Mouse (Mus musculus): ENCODE measurements around the gene Btbd3. TPM values are rescaled to one million over a fixed set of nuclear protein-coding genes. Genes with fewer than 3 reads are reported as not detected.

Gene Btbd3
- polyA plus RNA-seq, 1 experiment from 2014 or later = 2.0 TPM

DNA sequence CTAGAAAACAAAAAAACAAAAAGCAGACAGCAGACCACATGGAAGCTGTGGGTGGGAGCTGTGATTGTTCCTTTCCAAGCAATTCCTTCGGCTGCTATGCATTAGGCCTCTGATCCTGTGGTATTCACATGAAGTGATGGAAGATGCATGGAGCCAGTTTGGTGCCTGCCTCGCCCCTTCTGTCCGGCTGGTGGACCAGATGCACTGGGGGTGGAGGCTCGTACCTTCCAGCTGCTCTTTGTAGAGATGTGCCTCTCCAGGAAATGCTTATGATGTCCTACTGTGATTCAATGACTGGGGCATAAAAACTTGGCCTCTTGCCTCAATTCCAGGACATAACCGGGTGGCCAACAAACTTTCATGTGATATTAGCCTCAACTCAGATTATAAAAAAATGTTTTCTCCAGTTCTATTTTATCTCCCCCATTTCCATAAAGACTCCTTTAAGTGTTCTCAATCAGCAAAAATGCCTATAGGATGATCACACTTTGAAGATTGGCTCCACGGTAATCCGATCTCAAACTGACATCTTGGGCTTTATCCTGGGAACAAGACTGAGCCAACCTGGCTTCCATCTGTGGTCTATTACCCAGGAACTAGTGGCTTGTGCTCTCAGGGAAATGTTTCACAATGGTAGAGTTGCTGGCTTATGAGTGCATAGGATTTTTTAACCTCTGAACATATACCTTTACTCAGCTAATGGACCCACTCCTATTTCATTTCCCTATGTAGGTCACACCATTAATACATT, 331.6 kb downstream of the Btbd3 start:
- no peaks in the 10 kb centered on the region for H3K79me2 ChIP-seq (ENCODE audit: inconsistent target)
- H3K27ac ChIP-seq = no peak overlapping the region
- H3K36me3 ChIP-seq (ENCODE audit: inconsistent target) = no peaks in the 10 kb centered on the region
- WGBS (ENCODE audit: missing documents) = 86% methylated on average over 7 of the region's 7 CpGs
- H3K4me3 ChIP-seq (ENCODE audit: inconsistent target) = no peak overlapping the region

DNA sequence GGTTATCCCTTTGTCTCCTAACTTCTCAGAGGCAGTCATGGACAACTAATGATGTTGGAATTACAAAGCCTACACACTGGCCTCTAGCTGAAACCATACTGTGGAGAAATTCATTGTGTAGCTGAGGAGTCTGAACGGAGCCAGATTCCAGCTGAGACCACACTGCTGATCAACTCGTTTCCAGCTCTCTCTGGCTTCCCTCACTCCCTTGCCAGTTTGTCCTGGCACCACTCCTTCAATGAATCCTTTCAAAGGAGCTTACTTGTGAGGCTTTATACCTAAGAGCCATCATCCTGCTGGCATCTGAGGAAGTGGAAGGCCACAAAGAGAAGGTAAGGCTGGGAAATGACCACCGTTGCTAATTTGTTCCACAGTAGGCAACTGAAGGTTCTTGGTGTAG, 332.7 kb downstream of the Btbd3 start:
- WGBS (ENCODE audit: missing documents) = 85% methylated on average over 3 of the region's 3 CpGs

GRCm38 (mm10) chr2:138590307-138590706, 333.9 kb downstream of the Btbd3 start:
- WGBS (ENCODE audit: missing documents) = 60% methylated on average over 1 of the region's 1 CpGs
- Histone ChIP-seq H3K4me3 (ENCODE audit: inconsistent target) (no peak overlapping the region), H3K27ac (no peak overlapping the region), H3K36me3 (ENCODE audit: inconsistent target) (no peaks in the 10 kb centered on the region), H3K79me2 (ENCODE audit: inconsistent target) (no peaks in the 10 kb centered on the region)

More for the DNA sequence above, 332.7 kb downstream of the Btbd3 start:
- no peaks in the 10 kb centered on the region for H3K79me2 ChIP-seq (ENCODE audit: inconsistent target)
- H3K36me3 ChIP-seq (ENCODE audit: inconsistent target) = no peaks in the 10 kb centered on the region
- H3K4me3 ChIP-seq (ENCODE audit: inconsistent target) = no peak overlapping the region
- H3K27ac ChIP-seq = no peak overlapping the region

- Histone ChIP-seq H3K27ac (no peak overlapping the region), H3K4me3 (ENCODE audit: inconsistent target) (no peak overlapping the region), H3K36me3 (ENCODE audit: inconsistent target) (no peaks in the 10 kb centered on the region), H3K79me2 (ENCODE audit: inconsistent target) (no peaks in the 10 kb centered on the region)
Observed at GRCm38 (mm10) chr2:138612361-138612760, 356.0 kb downstream of the Btbd3 start.

- Histone ChIP-seq H3K27ac (no peak overlapping the region), H3K4me3 (ENCODE audit: inconsistent target) (no peak overlapping the region), H3K36me3 (ENCODE audit: inconsistent target) (no peaks in the 10 kb centered on the region), H3K79me2 (ENCODE audit: inconsistent target) (no peaks in the 10 kb centered on the region)
- WGBS (ENCODE audit: missing documents) = 85% methylated on average over 5 of the region's 5 CpGs
Observed at GRCm38 (mm10) chr2:138617501-138617900, 361.1 kb downstream of the Btbd3 start.

Data from macrophage (primary cell).